Mouse (Mus musculus) hindbrain, embryonic 10.5 days (tissue): Measurements from ENCODE around the gene Kif23. TPM values are rescaled to one million over a fixed set of nuclear protein-coding genes. Genes with fewer than 3 reads are reported as not detected.

Experiments
- DNase-seq: peaks from one replicate; pipeline ENCODE4 v3.0.0-alpha.2; 2017; ENCODE audit warnings: low spot score
- H3K27ac ChIP-seq: fragments of 300-500 bp; sonication (generic); 2 replicates; pipeline ENCODE4 v1.5.1; 2016; ENCODE audit warnings: mild to moderate bottlenecking, moderate library complexity
- H3K27me3 ChIP-seq: fragments of 300-500 bp; sonication (generic); 2 replicates; pipeline ENCODE4 v1.6.1; 2016; ENCODE audit warnings: mild to moderate bottlenecking; ENCODE audit not compliant: poor library complexity, insufficient read depth, severe bottlenecking
- H3K36me3 ChIP-seq: fragments of 300-500 bp; sonication (generic); 2 replicates; pipeline ENCODE4 v1.6.1; 2016; ENCODE audit warnings: mild to moderate bottlenecking, moderate library complexity
- H3K4me1 ChIP-seq: fragments of 300-500 bp; sonication (generic); replicated peaks from 2 replicates; pipeline ENCODE4 v1.6.1; 2016; ENCODE audit warnings: mild to moderate bottlenecking
- H3K4me3 ChIP-seq: fragments of 300-500 bp; sonication (generic); 2 replicates; pipeline ENCODE4 v1.5.1; 2016; ENCODE audit warnings: mild to moderate bottlenecking, moderate library complexity
- H3K9me3 ChIP-seq: fragments of 300-500 bp; sonication (generic); 2 replicates; pipeline ENCODE4 v1.6.1; 2016; ENCODE audit warnings: mild to moderate bottlenecking, moderate library complexity
- WGBS: fragments of 180-500 bp; shearing (Covaris S2); methylation state at CpG from one replicate; pipeline ENCODE4 v1.1.7; 2016; 5-methylcytosine and 5-hydroxymethylcytosine counted together
- polyA plus RNA-seq: library from polyadenylated mRNA; unstranded; fragments of >200 nt; fragmentation: Nextera tagmentation; extraction: Ambion mirVana; gene quantifications from 2 replicates; pipeline ENCODE4 v1.2.1, GENCODE M21; 2016

Gene Kif23
- 75.7 and 110 TPM in 2 replicates for polyA plus RNA-seq

DNA sequence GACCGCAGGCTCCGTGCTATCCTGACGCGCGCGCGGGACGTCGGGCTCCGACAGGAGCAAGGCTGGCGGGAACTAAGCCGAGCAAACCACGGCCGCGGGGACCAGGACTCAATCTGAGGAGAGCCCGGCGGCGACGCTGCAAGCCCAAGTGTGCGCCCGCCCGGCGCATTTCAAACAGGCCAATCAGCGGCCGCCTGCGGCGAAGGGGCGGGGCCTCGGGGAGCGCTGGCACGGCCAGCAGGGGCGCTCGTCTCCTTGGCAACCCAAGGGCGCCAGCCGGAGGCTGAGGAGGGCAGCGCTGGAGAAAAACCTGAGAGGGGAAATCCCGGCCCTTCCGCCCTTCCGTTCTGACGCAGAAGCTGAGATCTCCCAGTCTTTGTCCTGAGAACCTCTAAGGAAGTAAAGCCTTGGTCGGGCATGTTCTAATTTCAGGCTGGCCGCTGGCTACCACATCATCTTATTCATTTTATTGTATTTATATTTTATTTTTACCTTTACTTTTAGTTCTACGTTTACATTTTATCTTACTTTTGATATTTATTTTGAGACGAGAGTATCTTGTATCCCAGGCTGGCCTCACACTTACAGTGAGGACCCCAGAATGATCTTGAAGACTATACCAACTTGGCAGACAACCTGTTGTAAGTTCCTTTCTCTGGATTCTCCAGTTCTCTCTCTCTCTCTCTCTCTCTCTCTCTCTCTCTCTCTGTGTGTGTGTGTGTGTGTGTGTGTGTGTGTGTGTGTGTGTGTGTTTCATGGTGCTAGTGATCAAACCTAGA lies at the start of gene Kif23:
TSS of gene Kif23 (minus strand) at position 152 of the 779 bp plus-strand sequence.
- peak within 1 kb of the TSS; percentile 97 for H3K4me3 ChIP-seq
- peaks cover 29% of the 10 kb centered on the region for H3K36me3 ChIP-seq
- H3K27me3 ChIP-seq = no peaks in the 10 kb centered on the region
- peaks cover 36% of the 10 kb centered on the region for H3K4me1 ChIP-seq
- no peaks in the 10 kb centered on the region for H3K9me3 ChIP-seq
- WGBS = 1% methylated on average over 44 of the region's 44 CpGs
- peak; percentile 99 for DNase-seq
- peak within 1 kb of the TSS; percentile 95 for H3K27ac ChIP-seq

DNA sequence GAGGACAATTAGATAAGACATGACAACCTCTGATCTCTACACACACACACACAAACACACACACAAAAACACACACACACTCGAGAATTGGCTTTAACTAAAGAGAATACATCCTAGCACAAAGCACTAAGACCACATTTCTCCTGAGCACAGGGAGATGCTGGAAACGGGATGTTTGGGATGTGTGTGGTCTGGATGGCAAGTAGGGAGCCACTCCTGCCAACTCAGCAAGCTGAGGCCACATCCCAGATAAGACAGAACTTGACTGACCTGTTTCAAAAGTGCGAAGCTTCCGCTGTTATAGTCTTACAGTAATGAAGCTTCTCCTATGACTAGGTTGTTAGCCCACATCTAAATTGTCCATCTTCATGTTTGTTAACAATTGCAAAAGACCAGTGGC lies 44.6 kb upstream of the Kif23 start:
- H3K9me3 ChIP-seq = no peaks in the 10 kb centered on the region; the same call in 1 of the 2 replicates
- 77% methylated on average over 4 of the region's 4 CpGs for WGBS
- no peak for DNase-seq
- no peaks in the 10 kb centered on the region for H3K4me1 ChIP-seq
- no peaks in the 10 kb centered on the region for H3K36me3 ChIP-seq
- no peaks in the 10 kb centered on the region for H3K27me3 ChIP-seq
- no peak overlapping the region for H3K27ac ChIP-seq
- no peak overlapping the region for H3K4me3 ChIP-seq

DNA sequence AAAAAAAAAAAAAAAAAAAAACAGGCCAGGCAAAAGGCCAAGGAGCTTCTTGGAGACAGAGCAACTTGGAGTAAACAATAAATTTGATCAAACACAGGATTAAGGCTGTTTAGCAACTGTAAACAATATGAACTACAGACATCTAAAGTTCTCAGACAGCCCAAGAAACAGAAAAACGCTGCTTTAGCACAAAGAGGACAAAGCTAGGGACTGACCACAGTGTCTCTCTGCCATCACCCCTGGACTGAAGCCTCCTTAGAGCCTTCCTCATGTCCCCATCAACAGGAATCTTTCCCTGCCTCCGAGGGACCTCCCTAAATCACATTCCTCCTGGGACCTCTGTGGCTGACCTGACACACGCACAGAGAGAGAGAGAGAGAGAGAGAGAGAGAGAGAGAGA lies 44.2 kb upstream of the Kif23 start:
- no peaks in the 10 kb centered on the region for H3K4me1 ChIP-seq
- no peaks in the 10 kb centered on the region for H3K36me3 ChIP-seq
- 47% methylated on average over 3 of the region's 3 CpGs for WGBS
- H3K9me3 ChIP-seq = no peaks in the 10 kb centered on the region; the same call in 1 of the 2 replicates
- H3K4me3 ChIP-seq = no peak overlapping the region
- DNase-seq = no peak
- H3K27ac ChIP-seq = no peak overlapping the region
- no peaks in the 10 kb centered on the region for H3K27me3 ChIP-seq

DNA sequence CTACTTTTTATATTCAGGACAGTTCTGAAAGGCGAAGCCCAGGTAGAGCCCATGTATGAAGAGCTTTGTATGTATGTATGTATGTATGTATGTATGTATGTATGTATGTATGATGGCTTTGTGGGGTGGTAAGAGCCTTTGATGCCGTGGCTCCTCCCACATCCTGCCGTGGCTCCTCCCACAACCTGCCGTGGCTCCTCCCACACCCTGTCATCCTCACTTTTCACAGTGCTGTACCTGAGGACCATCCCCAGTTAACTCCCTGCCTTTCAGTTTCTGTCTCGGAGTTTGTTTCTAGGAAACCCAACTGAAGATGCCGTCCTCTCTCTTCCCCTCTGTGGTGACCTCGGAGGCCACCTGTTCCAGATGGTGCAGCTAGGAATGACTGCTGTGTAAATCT lies 39.5 kb upstream of the Kif23 start:
- Histone ChIP-seq H3K27ac (no peak overlapping the region), H3K9me3 (no peaks in the 10 kb centered on the region), H3K4me1 (no peaks in the 10 kb centered on the region), H3K4me3 (no peak overlapping the region), H3K27me3 (no peaks in the 10 kb centered on the region), H3K36me3 (no peaks in the 10 kb centered on the region)
- WGBS = 89% methylated on average over 7 of the region's 7 CpGs
- DNase-seq = no peak

DNA sequence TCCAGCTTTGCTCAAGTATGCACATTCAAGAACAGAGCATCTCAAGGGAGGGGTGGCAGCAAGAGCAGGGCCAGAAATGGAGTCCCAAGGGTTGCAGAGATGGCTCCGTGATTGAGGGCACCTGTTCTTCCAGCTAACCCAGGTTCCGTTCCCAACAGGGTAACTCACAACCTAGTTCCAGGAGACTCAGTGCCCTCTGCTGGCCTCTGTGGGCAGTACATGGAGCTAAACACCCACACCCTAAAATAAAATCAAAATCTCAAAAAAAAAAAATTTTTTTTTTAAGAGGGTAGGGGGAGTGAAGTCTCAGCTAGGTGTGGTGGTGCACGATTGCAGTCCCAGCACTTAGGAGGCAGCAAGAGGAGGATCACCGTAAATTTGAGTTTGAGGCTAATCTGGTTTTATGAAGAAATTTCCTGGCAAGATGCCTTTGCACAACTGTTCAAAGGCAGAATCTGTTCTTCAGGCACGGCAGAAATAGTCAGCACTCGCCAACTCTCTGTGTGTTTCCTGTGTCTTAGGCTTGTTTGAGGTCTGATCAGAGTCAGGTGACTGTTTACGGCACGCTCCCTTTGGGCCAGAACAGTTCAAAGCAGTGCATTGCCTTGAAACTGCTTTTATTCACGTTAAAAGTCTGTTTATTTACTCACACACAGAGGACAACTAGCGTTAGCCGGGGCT lies 38.7 kb upstream of the Kif23 start:
- Histone ChIP-seq H3K27ac (no peak overlapping the region), H3K27me3 (no peaks in the 10 kb centered on the region), H3K9me3 (no peaks in the 10 kb centered on the region), H3K36me3 (no peaks in the 10 kb centered on the region), H3K4me3 (no peak overlapping the region), H3K4me1 (no peaks in the 10 kb centered on the region)
- peak; percentile 46 for DNase-seq
- WGBS = 73% methylated on average over 11 of the region's 11 CpGs

DNA sequence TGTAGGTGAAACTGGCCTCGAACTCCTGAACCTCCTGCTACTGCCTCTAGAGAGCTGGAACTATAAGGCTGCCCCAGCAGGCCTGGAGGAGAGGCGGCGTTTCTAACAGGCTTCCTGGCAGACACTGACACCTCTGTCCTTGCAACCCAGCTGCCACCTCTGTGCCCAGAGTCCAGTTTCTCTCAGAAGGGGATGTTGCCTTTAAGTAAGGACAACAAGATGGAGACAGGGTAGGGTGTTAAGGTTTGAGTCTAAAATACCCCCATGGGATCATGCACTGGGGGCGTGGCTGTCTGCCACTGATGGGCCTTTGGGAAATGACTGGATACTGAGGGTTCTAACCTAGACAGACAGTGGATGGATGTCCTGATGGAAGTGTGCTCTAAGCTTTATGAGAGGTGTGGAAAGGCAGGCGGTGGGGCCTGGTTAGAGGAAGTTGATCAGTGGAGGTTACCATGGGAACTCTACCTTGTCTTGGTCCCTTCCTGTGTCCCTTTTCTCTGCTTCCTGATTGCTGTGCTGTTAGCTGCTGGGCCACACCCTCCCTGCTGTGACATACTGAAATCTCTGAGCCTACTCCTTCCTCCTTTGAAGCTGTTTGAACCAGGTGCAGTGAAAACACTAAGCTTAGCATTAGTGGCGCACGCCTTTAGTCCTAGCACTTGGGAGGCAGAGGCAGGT lies 36.5 kb upstream of the Kif23 start:
- H3K27ac ChIP-seq = no peak overlapping the region
- H3K9me3 ChIP-seq = no peaks in the 10 kb centered on the region
- 89% methylated on average over 7 of the region's 7 CpGs for WGBS
- H3K27me3 ChIP-seq = no peaks in the 10 kb centered on the region
- no peak overlapping the region for H3K4me3 ChIP-seq
- H3K4me1 ChIP-seq = no peaks in the 10 kb centered on the region
- no peak for DNase-seq
- no peaks in the 10 kb centered on the region for H3K36me3 ChIP-seq

DNA sequence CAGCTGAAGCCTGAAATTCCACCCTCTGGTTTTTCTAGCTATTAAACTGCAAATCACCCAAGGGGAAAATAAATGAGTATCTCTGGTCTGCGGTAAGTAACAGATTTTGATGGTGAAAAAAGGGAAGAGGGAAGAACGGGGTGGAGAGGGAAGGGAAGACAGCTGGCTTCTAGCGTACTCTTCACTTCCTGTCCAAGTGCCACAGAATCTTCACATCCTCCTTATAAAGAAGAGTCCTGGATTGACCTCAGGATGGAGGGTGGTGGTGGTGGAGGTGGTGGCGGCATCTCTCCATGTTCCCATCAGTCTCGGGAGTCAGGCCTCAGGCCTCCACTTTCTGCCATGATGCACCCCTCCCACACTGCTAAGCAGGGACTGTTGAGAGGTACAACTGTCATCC lies 35.3 kb upstream of the Kif23 start:
- Histone ChIP-seq H3K27me3 (no peaks in the 10 kb centered on the region), H3K9me3 (no peaks in the 10 kb centered on the region), H3K27ac (no peak overlapping the region), H3K4me1 (no peaks in the 10 kb centered on the region), H3K4me3 (no peak overlapping the region), H3K36me3 (no peaks in the 10 kb centered on the region)
- no peak for DNase-seq
- 84% methylated on average over 5 of the region's 5 CpGs for WGBS

DNA sequence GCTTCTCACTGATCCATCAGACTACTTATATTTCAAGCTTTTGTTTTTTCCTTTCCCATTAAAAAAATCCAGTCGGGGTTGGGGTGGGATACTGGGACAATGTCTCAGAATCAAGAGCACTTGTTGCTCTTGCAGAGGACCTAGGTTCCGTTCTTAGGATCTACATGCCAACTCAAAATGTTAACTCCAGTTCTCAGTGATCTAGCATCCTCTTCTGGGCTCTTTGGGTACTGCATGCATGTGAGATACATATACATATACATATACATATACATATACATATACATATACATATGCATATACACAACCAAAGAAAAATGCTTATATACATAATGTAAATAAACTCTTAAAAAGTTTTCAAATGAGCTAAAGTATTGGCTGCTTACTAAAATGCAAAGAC lies 33.4 kb upstream of the Kif23 start:
- H3K4me1 ChIP-seq = no peaks in the 10 kb centered on the region
- no peaks in the 10 kb centered on the region for H3K27me3 ChIP-seq
- no peak overlapping the region for H3K27ac ChIP-seq
- no peaks in the 10 kb centered on the region for H3K9me3 ChIP-seq
- DNase-seq = no peak
- 84% methylated on average over 2 of the region's 2 CpGs for WGBS
- no peaks in the 10 kb centered on the region for H3K36me3 ChIP-seq
- no peak overlapping the region for H3K4me3 ChIP-seq

DNA sequence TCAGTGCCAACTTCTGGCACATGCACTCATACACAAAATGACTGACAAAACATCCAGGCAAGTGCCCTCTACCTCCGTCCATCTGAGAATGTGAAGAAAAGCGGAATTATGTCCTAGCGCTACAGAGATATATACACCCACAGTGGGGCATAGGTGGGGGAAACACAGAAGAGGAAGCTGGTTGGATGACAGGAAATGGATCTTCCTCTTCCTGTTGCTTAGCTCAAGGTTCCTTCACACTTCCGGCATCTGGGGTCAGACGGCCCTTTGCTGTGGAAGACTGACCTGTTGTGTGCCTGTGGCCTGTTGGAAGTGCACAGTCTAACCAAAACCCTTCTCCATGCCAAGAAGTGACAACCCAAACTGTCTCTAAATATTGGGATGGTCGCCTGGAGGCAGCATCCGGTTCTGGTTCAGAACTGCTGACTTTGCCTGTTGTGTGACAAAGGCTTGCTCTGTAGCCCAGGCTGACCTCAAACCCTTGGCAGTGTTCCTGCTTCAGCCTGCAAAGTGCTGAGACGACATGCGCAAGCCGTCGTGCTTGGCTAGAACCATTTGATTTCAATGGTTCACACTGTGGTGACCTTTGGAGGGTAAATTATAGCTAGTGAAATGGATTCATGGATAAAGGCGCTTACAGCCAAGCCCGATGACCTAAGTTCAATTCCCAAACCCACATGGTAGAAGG lies 30.8 kb upstream of the Kif23 start:
- 90% methylated on average over 13 of the region's 13 CpGs for WGBS
- H3K27me3 ChIP-seq = no peaks in the 10 kb centered on the region
- H3K27ac ChIP-seq = no peak overlapping the region
- H3K36me3 ChIP-seq = no peaks in the 10 kb centered on the region
- no peaks in the 10 kb centered on the region for H3K9me3 ChIP-seq
- H3K4me1 ChIP-seq = peaks cover 4% of the 10 kb centered on the region; the same call in 1 of the 2 replicates
- DNase-seq = no peak
- no peak overlapping the region for H3K4me3 ChIP-seq

DNA sequence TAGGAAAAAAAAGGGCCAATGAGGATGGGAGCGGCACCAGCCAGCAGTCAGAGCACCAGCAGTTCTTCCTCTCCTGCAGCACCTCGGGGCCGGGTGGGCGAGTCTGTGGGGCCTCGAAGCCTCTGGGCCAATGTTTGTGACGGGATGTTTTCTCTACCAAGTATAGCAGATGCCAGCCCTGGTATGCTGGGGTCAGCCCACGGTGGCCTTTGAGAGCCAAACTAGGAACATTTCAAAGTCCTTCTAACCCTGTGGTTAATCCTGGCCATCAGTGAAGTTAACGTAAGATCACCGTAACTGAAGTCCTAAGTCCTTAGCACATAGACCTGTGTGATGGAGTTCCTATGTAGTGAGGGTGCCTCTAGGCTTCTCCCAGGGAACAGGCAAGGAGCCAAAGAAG lies 25.5 kb upstream of the Kif23 start:
- H3K27me3 ChIP-seq = peaks cover 9% of the 10 kb centered on the region; the same call in 1 of the 2 replicates
- H3K9me3 ChIP-seq = no peaks in the 10 kb centered on the region
- H3K36me3 ChIP-seq = no peaks in the 10 kb centered on the region
- peaks cover 19% of the 10 kb centered on the region for H3K4me1 ChIP-seq
- no peak overlapping the region for H3K4me3 ChIP-seq
- WGBS = 61% methylated on average over 9 of the region's 9 CpGs
- no peak overlapping the region for H3K27ac ChIP-seq
- no peak for DNase-seq

DNA sequence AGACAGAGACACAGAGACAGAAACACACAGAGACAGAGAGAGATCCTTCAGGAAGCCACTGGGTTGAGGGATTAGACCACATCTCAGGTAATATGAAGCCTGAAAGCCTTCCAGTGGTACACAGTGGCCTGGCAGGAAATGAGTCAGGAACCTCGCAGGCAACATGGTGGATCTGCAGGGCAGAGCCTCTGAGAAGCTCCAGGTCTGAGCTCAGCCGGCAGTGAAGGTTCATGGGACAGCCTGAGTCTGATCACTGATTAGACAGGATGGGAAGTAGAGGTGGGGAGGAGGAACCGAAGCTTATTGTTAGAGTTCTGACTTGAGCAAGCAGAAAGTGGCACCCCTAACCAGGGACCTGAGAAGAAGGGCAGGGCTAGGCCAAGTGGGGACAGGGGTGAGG lies 24.5 kb upstream of the Kif23 start:
- no peak for DNase-seq
- Histone ChIP-seq H3K36me3 (no peaks in the 10 kb centered on the region), H3K27ac (no peak overlapping the region), H3K4me3 (no peak overlapping the region), H3K9me3 (no peaks in the 10 kb centered on the region), H3K27me3 (peaks cover 9% of the 10 kb centered on the region; the same call in 1 of the 2 replicates), H3K4me1 (peaks cover 19% of the 10 kb centered on the region)
- 81% methylated on average over 3 of the region's 3 CpGs for WGBS

DNA sequence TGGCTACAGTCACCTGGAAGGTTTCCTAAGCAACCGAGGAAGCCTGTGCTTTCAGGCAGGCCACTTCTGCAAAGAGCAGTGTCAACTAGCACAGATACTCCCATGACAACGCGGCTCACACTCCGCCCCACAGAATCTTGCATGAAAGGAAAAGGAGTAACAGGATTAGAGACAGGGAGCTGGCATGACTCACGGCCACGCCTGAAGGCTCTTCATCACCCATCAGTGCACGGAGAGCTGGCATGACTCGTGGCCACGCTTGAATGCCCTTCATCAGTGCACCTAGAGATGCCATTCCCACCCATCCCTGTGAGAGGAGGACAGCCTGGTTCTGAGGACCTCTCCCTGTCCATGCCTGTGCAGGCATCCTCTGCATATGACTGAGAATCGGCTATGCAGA lies 20.8 kb upstream of the Kif23 start:
- H3K4me1 ChIP-seq = peaks cover 23% of the 10 kb centered on the region
- no peak for DNase-seq
- WGBS = 78% methylated on average over 10 of the region's 10 CpGs

More for the DNA sequence above, 20.8 kb upstream of the Kif23 start:
- Histone ChIP-seq H3K9me3 (no peaks in the 10 kb centered on the region), H3K36me3 (no peaks in the 10 kb centered on the region), H3K27me3 (peaks cover 9% of the 10 kb centered on the region; the same call in 1 of the 2 replicates), H3K27ac (no peak overlapping the region), H3K4me3 (no peak overlapping the region)
